Mouse (Mus musculus): ENCODE data around the gene Col6a3.

Gene Col6a3

DNA sequence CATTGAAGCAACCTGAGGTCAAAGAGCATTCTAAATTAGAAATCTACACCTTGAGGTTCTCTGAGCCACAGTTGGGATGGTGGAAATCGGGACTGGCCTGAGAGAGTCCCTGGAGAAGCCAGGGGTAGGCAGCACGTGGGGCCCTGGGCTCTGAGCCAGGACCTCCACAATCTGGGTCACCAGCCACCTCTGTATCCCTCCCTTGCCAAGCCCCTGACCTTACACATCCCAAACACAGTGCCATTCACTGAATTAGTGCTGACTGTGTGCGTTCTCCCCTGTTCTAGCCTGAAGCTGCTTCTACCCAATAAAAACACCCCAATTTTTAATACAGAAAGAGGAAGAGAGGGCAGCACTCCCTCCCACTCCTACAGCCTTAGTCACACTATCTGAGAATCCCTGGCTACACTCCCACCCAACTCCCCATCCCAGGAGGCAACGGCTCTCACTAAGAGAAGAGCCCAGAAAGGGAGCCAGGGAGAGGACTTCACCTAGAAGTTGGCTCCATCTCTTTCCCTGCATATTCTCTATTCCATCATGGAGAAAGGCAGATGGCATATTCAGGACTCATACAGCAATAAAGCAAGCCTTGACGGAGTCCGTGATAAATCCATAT is 46.4 kb downstream of the Col6a3 start:
- peak in 1 of 2 experiments; percentile 38 for DNase-seq (ENCODE audit: low spot score in 2 of 2)

DNA sequence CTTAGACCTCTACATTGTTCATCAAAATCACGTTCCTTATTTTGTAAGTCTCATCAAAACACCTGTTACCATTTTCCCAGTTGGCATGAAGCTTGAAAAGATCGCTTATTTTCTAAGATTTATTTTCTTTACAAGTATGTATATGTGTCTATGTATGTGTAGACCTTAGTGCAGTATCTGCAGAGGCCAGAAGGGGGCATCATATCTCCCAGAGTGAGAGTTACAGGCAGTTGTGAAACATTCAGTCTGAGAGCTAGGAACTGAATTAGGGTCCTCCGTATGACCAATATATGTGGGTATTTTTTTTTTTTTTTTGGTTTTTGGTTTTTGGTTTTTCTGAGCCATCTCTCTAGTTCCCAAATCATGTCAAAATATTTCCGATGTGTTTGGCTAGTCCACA is 50.4 kb downstream of the Col6a3 start:
- DNase-seq (ENCODE audit: low spot score in 2 of 2): no peak

DNA sequence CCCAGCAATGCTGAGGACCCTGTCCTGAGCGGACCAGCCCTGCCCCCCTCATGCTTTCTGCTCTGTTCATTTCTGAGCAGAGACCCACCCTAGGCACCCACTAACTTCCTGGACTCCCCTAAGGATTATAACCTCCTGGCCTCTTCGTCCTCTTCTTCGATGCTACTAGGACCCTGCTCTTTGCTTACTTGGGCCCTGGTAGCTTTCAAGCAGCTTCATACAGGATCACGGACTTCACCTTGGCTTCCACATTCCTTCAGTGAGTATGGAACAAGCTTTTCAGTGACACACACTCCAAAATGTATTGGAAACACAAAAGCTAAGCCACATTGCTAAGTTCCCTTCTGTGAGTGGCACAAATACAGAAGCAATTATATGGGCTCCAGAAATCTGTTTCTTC is 52.8 kb downstream of the Col6a3 start:
- no peak for DNase-seq (ENCODE audit: low spot score in 2 of 2)

DNA sequence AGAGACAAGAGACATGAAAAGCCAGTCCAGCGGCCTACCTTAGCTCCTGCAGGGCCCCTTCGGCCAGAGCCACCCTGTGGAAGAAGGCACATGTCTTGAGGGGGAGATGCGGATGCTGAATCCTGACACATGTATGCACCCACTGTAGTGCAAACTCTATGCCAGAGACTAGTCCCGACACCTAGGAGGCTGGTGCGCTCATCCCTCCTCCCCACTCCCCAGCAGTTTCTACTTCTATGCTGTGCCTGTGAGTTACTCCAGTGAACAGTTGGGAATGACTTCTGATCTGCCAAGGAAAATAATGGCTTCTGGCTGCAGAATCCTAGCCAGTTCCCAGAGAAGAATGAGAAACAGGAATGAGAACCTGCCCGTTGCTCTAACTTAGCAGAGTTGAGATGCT is 54.3 kb downstream of the Col6a3 start:
- no peak for DNase-seq (ENCODE audit: low spot score in 2 of 2)

DNA sequence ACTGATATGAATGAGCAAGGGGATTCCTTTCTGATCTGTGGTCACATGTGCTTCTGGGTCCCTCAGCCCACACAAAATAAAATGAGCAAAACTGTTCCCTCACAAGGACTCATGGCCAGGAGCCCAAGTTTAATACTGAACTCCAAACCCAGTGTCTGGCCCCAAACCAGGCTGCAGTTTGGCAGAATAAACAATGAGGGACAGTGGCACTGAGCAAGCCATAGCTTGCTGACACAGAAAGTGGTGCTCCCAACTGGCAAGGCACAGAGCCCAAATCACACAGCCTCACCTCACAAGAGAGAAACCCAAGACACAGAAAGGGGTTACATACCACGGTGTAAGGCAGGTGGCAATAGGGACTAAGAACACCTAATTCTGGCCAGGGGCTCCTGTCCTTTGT is 63.3 kb downstream of the Col6a3 start:
- DNase-seq (ENCODE audit: low spot score in 2 of 2): no peak

DNA sequence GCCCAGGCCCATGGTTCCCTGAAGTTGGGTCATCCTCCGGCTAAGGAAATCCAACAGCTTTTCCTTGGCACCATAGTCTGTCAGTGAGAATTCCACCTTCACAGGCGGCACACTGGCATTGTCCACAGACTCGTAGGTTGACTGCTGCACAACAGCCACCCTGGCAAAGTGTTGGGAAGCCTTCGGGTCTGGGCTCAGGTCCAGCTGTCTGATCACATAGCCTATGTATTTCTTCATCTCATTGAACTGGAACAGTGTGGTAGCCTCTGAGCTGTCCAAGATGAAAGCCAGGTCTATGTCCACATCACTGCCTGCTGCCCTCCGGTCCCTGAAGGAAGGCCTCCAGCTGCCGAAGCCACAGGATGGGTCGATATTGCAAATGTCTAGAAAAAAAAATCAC is 64.7 kb downstream of the Col6a3 start:
- DNase-seq (ENCODE audit: low spot score in 2 of 2): peak in 1 of 2 experiments; percentile 54

DNA sequence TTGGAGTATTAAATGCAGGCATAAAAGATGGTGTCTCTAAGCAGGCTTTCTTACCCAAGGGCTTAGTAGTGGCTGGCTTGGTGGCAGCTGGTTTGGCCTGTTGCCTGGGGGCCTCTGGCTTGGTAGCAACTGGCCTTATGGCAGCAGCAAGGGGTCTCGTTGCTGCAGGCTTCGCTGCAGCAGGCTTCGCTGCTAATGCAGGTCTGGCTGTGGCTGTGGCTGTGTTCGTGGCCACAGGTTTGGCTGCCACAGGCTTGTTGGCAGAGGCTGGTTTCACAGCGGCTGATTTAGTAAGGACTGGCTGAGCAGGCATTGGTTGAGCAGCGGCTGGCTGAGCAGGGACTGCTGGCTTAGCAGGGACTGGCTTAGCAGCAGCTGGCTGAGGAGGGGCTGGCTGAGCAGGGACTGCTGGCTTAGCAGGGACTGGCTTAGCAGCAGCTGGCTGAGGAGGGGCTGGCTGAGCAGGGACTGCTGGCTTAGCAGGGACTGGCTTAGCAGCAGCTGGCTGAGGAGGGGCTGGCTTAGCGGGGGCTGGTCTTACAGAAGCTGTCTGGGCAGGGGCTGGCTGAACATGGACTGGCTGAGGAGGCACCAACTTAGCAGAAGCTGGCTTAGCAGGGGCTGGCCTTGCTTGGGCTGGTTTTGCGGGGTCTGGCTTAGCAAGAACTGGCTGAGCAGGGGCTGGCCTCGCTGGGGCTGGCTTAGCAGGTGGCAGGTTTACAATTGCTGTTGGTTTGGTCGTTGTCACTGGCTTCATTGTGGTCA is 68.1 kb downstream of the Col6a3 start:
- DNase-seq (ENCODE audit: low spot score in 2 of 2): peak in 1 of 2 experiments; percentile 49

DNA sequence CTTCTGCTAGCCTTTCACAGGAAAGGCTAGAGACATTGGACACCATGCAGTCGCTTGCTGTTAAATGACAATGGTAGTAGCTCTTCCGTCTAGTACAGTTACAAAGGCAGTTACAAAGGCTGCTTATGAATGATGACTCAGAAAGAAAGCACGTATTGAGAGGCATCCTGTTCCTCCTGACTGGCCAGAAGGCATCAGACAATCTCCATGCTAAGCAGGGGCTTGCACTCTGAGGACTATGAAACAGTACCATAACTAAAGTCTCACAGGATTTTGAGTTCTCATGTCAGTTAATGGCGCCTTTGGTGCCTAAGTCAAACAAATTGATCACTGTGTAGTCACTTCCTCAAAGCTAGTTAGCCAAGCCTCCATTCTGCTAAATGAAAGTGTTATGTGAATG is 72.6 kb downstream of the Col6a3 start:
- DNase-seq (ENCODE audit: low spot score in 2 of 2): no peak

DNA sequence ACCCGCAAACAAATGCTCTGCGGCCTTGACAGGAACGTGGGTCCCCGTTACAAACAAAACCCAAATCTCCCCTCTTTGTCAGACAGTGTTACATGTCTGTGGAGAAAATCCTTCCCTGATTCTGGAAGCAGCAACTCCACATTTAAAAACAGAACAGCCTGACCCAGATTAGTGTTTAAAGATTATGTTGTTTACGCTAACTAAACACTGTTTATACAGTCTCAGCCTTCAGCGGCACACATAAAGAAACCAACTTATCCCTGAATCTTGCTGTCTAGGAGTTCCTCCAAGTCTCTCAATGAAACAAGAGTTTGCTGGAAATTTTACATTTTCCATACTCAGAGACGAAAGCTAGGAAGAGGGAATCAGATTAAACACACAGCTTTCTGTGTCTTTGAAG is 73.7 kb downstream of the Col6a3 start:
- no peak for DNase-seq (ENCODE audit: low spot score in 2 of 2)

DNA sequence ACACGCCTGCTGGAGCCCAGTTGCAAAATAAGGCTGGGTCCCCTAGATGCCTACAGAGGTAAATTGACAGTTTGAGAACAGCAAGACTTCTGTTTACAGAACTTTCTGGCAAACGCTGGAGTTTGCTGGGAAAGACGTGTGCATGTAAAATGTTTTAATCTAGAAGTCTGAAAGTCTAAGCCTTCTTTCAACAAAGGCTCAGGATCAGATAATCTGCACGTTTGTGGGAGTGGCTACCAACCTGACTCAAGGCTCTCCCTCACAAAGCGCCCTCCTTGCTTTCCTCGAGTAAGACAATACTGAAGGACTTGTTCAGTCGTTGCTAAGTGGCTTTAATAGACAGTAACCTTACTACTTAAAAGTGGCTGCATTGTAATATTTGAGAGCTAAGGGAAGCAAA is 74.5 kb downstream of the Col6a3 start:
- no peak for DNase-seq (ENCODE audit: low spot score in 2 of 2)

DNA sequence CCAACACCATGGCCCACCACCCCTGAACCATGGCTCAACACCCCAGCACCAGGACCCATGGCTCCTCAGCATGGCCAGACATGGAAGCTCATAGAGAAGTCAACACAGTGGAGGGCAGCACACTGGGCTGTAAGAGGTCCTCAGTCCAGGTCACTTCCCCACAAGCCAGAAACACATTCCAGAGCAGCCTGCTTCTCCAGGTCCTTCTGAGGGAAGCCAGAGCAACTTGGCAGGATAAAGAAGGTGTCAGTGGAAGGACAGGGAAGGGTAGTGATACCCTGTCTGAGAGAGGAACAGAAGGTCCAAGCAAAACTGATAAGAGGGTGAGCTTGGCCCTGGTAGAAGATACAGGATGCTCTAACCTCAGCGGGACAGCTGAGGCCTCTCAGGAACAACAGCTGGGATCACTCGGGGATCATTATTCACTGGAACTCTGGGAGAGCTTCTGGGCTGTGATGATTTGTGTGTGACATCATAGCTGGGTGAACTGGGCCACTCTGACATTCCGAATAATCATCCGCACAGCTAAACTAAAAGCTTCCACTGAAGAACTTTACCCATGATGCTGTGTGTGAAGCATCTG is 85.6 kb downstream of the Col6a3 start:
- no peak for DNase-seq (ENCODE audit: low spot score in 2 of 2)

DNA sequence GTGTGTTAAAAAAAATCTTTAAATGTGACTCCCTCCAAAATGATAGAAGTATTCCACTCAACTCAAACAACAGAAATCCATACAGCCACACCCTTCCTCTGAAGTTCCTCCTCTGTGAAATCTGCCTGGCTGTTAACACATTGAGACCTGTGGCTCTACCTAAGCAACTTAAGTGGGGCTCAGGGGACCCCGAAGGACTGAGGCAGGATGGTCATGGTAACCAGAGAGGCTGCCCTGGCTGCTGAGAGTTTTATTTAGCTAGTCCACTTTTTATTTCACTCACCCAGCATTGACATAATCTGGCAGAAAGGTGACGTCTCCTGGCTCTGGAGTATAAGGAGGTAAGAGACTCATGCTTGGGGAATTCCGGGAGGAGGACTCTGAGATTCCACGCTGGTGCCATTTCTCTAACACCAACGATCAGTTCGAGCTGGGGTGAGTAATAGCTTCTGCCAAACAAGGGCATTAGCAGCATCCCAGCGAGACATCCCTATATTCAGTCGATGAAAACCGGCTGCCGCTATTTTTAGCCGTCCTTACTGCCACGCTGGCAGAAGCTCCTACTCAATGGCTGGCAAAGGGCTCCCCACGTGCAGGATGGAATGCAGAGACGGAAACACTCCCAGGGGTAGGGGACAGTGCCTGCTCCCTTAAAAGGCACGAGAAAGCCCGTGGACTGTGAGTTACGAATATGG is 89.8 kb downstream of the Col6a3 start:
- peak in 1 of 2 experiments; percentile 27 for DNase-seq (ENCODE audit: low spot score in 2 of 2)

DNA sequence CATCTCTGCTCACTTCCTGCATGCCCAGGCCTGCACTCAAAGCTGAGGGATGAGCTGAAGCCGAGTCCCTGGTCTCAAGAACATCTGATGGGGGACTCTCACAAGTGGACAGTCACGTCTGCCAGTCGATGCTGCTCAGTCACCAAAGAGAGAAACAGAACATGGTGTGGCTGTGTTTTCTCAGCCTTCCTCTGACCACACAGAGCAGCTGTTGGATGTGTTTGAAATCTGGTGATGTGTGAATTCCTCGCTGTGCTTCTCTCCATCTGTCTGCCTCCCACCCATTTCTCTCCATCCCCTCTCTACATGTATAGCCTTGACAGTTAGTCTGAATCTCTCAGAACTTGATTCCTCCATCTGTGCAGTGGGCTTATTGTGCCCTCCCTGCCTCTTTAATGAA is 92.5 kb downstream of the Col6a3 start:
- no peak for DNase-seq (ENCODE audit: low spot score in 2 of 2)

DNA sequence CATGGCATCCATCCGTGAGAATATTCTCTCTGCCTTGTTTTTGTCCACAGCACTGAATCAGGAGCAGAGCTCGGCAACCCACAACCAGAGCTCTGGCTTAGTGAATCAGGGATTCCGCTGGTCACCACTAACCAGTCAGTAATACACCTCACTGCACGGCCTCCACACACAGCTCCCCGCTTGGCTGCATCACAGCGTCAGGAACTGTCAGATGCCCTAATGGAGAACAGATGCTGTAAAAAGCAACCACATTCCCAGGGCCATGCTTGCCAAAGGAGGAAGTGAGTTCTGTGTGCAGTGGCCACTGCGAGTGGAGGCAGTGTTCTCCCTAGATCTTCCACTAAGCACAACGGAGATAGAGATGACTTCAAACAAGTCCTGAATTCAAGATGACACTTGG is 93.6 kb downstream of the Col6a3 start:
- peak in 1 of 2 experiments; percentile 33 for DNase-seq (ENCODE audit: low spot score in 2 of 2)

DNA sequence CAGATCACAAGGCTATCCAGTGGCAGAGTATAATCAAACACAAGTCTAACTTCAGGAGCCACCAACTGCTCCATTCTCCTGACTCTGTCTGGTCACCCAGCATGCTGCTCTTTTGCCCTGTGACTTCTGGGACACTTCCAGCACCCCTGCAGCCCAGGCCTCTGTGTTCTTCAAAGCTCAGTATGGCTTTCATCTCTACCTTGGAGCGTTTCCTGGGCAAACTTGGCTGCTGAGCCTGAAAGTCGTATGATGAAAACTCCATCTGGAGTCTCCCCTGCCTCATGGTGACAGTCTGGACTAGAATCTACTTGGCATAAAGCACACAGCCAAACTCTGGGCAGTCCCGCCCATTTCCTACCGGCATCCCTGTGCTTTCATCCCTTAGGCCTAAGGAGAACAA is 95.2 kb downstream of the Col6a3 start:
- no peak for DNase-seq (ENCODE audit: low spot score in 2 of 2)

DNA sequence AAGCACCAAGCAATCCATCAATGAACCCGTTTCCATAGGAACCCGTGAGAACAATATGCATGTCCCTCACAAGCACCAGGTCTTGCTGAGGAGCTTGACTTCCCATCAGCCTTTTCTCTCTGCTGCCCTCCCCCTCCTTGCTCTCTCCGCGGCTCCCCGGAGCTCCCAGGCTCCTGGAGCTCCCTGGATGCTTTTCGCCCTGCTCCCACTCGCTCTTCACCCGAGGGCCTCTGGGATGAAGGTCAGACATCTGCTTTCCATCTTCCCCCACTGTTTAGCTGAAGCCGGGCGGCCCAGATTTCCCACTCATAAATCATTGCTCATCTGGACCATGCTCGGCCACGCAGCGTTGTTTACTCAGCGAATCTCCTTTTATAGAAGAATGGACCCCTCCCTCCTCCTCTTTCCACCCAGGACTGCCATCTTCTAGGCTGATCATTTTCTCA is 99.8 kb downstream of the Col6a3 start:
- peak in 1 of 2 experiments; percentile 57 for DNase-seq (ENCODE audit: low spot score in 2 of 2)

DNA sequence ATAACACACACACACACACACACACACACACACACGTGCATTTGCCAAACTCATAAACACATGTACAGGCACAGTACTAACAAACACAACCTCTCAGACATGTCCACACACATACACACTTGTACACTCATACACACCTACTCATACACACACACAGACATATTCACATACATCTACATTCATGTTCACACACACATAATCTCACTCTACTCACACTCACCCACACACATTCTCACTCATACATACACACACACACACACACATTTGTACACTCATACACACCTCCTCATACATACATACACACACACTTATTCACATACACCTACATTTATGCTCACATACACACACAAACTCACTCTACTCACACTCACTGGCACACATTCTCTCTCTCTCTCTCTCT is 100.3 kb downstream of the Col6a3 start:
- DNase-seq (ENCODE audit: low spot score in 2 of 2): no peak

DNA sequence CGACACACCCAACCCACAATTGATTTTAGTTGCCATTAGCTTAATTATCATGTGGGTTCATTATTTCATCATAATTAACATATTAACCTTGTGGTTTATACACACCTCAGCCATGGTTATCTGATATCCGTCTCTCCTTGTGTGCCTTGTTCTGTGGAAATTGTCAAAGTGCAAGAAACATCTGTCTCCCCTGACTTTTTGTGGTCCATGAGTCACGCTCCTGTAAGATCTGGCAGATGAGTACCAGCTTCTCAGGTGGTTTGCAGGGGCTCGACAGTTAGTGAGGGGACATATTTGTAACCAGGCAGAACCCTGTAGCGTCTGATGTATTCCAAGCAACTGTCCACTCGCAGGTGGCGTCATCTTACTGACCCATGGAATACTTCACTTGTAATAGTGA is 101.1 kb downstream of the Col6a3 start:
- DNase-seq (ENCODE audit: low spot score in 2 of 2): no peak

DNA sequence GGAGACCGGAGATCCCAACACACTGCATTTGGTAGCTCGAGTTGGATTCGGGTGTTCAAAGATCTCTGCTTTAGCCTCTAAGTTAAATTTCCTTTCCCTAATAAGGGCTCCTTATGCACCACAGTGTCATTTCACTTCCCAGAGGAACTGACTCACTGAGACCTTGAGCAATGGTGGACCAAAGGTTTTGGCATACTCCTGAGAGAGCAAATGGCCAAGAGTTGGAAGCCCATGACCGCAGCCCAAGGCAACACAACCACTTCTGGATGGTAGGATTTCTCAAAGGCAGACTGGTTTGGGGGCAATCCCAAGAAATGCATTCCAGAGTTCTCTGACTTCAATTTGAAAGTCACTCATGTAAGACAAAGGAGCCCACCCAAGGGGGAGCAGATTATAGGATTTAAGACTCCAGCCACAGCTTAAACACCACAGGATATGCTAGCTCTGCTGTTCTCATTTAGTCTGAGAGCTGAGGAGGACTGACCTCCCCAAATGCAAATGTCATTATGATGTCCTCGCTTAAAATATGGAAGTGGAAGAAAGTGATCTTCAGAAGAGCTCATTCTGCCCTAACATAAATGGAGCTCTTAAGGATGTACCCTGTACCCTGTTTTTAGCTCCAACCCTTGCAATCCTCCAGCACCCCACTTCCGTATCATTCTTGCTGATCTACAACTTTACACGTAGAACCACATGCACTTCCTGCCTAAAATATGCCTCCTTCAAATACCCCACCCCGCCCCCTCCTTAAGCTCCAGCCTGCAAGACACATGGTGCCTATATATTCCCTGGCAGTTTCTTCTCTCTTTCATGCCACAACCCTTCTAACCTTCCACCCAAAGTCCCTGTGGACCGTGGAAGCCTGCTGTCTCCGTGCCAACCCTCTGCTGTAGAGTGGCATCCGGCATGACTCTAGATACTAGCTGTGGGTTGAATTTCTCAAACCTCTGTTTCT is 103.3 kb downstream of the Col6a3 start:
- no peak for DNase-seq (ENCODE audit: low spot score in 2 of 2)

DNA sequence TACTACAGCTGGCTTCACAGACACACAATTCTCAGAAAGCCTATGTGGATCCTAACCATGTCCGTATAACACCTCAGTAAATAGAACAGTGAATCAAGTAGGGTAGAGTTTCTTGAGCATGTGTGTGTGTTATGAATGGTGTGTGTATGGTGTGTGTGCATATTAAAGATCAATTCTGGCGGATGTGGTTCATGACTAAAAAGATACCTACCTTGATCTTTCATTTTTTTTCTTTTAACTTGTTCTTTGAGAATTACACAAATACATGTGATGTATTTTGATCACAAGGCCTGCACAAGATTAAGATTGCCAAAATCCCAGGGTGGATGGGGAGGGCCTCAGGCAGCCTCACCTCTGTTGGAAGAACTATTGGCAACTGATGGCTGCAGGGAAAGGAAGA is 104.9 kb downstream of the Col6a3 start:
- DNase-seq (ENCODE audit: low spot score in 2 of 2): no peak

DNA sequence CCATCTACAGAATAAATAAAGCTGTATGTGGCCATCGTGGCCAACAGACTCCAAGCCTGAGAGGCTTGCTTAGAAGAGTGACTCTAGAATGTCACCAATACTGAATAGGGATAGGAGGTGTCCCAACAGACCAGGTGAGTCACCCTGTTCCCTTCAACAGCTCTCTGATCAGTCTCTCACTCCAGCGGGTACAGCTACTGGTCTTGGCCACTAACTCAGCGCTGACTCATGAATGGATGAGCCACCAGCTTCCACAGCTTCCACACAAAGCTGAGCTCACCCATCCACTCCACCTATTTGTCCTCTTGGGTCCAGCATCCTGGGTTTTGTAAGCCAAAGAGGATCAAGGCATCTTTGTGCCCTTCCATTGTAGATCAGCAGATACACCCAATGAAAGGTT is 114.3 kb downstream of the Col6a3 start:
- DNase-seq (ENCODE audit: low spot score in 2 of 2): no peak

Measured in urinary bladder, postnatal 36 days (tissue).